Mouse (Mus musculus) kidney, adult 11 months (tissue): ENCODE measurements around the gene Vim.

ENCODE experiments used
- DNase-seq: peaks from one replicate; pipeline ENCODE4 v3.0.0; 2022

The Vim gene

DNA sequence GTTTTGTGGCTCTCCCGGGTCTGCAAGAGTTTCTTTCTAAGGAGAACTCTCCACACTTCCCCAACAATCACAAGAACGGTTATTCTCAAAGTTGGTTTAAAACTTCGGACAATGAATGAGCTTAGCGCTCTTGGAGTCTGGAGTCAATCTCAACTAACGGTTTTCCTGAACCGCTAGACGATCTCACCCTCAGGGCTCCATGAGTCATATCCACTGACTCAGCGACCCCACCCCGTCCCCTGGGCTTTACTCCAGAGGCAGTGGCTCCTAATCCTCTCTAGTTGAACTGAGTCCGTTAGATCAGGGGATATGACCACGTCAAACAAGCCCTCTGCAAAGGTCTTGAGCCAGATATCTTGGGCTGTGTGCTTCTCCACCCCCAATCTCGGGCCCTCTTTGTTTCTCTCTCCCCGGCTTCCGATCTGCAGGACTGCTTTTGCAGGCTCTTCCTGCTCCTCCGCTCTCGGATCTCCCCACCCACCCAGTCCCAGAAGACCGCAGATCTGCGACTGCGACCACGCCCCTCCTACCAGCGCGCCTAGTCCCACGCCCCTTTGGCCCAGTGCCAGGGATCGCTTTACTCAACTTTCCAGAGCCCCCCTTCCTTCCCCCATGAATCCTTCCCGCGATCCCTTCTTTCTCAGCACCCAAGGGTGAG, at the start of gene Vim:
TSS of gene Vim (plus strand) at position 520 of the 658 bp plus-strand sequence.
- DNase-seq = peak; percentile 48

DNA sequence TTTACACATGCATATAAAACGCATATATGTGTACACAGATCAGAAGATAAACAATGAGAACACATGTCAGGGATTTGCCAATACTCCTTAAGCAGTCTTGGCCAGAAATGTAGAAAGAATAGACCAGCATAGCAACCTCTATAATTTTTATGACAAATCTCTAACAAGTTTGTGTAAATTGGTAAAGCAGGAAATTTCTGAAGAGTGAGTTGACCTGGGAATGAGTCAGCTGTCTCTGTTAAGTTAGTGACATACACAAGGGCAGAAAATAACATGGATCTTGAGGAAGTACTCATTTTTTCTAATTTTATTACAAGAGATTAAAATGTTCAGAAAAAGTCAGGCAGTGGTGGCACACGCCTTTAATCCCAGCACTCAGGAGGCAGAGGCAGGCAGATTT, 47.5 kb upstream of the Vim start:
- DNase-seq = no peak

DNA sequence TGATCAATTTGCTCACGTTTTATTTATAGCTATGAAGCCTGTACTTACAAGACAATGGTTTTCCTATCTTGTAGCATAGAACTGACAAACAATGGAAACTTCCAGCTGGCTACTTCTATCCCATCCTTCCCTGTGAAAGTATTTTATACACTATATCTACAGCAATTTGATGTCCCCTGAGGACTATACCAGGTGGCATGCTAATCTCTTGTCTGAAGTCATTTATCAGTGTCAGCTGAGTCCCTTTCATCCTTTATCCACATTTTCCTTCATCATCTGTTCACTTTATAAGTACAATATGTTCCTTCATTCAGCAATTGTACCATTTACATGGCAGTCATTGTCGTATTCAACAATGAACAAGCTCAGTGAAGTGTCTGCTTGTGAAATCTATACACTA, 46.6 kb upstream of the Vim start:
- no peak for DNase-seq

DNA sequence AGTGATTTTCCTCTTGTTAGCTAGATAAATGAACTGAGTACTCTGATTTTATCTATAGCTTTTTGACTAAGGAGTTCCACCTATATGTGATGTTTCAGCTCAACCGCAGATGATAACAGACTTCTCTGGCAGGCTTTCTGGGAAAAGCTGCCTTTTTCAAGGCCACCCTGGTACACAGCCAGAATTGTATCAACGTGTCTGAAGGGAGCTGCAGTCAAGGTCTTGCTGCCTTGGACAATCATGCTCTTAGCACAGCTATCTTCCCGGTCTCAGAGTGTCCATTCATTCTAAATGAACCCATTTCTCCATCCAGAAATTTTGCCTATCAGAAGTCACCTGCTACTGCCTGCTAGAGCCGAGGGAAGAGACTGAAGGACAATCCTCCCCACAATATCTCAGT, 46.2 kb upstream of the Vim start:
- DNase-seq = no peak

DNA sequence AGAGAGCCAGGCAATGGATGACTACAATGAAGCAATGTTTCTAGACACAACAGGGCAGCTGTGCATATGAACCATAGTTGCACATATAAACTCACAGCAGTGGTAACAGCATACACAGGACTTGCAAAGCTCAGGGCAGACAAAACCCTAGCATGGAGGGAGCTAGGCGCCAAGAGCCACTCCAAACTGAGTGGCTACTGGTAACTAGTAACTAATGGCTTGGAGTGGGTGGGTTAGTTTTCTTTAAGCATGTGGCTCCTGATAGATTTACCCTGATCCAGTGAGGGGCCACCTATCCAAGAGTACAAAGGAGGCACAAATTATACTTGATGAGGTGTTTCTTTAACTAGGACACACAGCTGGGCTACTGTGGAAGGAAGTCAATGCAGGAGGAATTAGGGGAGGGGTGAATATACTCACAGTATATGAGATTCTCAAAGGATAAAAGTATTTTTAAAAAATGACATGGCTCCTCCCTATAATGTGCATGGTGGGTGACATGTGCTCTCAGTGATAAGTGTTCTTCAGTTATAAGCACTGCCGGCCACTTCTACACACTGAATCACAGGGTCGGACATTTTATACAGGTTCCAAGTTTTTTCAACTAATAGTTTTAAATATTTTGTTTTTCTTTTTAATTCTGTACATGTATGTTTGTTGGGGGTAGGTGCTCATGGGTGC, 44.3 kb upstream of the Vim start:
- DNase-seq = no peak

DNA sequence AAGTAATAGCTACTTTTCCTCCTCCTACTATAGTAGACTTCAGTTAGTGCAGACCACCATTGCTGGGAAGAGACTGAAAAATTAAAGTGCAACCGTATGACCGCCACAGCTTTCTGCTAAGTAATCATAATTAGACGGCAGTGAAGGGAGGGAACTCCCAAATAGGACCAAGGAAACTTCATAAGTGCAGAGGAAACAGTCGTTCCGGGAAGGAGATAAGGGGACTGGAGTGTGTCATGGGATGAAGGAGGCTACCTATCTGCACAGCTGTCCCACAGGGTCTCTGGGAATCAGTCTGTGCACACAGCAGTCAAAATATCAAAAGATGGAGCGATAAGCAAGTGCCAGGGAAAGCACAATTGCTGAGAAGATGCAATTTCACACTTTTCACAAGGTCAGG, 43.1 kb upstream of the Vim start:
- no peak for DNase-seq

DNA sequence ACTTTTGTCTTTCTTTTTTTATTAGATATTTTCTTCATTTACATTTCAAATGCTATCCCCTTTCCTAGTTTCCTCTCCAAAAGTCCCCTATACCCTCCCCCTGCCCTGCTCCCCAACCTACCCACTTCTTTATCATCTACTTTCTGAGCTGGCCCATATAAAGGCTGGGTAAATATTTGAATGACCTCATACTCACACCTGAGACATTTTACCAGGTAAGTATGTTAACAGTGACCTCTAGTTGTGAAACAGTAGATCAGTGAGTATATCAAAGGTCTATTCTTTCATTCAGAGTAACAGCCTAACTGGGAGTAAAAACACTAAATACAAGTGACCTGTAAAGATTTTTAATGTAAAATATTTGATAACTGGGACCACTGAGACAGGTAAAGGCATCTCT, 37.0 kb upstream of the Vim start:
- no peak for DNase-seq

DNA sequence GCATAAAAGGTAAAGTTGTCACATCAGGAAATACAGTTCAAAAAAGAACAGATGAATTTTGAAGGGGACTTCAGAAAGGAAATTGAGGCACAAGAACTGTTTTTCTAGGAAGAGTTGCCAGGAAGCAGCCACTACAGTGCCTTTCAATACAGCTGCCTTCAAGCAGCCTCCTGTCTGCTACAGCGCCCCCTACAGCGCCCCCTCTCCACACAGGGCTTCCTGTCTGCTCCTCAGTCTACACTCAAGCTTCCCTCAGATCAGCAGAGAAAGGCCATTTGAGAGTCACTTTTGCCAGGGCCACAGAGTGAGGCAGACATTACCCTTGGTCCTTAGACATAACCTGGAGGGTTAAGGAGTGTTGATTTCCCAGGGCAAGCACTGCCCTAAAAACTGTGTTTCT, 36.0 kb upstream of the Vim start:
- no peak for DNase-seq

DNA sequence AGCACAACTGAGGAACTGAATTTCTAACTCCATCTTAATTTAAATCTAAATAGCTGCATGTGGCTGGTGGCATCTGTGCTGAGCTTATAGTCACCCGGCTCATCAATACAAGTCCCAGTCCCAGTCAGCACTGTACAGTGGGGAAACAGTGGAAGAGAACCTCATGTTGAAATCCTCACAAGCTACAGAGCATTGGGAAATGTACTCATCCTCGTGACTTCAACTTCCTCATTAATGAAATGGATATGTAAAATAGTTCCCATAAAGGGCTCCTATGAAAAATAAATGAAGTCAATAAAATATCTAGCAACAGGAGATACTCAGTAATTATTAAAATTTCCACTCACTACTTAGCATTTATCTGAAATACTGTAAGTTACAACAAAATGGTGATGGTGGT, 35.5 kb upstream of the Vim start:
- no peak for DNase-seq

DNA sequence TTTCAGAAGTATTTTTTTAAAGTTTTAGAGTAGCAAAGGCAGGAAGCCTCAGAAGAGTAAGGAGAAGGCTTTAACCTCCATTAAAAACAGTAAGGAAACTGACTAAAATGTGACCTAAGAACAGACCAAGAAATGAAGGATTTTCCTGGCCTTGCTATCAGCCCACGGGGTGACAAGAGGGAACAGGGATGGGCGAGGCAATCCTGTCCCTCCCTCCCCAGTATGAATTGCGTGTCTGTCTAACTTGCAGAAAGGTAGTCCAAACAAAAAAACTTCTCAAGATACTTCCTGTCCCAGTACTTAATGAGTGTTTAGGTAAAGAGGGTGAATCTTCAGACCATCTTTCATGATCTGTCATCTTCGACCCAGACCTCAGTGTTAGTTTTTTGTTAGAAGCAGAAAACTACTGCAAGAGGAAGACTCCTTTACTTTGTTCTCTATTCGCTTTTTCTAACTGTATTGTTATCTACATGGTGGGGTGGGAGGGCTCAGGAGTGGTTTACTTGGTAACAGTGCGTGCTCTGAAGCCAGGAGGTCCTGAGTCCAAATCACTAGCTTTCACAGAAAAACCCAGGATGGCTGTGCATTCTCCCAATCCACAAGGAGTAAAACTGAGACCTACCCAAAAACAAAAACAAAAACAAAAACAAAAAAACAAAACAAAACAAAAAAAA, 34.9 kb upstream of the Vim start:
- DNase-seq = no peak

DNA sequence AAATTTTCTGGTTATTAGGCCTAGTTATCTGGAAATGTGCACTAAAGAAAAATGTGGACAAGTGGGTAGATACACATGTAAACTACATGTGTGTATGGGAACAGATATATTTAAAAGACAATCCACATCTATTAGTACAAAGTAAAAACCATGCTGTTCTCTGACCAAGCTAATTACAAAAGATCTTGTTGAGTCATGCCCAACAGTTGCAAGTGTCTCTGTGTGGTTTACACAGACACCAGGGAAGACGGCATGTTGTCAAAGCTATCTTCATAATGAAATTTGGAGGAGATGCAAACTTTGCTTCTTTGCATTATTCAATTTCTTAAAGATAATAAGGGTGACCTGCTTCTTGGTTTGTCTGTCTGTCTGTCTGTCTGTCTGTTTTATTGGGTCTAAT, 33.9 kb upstream of the Vim start:
- no peak for DNase-seq

DNA sequence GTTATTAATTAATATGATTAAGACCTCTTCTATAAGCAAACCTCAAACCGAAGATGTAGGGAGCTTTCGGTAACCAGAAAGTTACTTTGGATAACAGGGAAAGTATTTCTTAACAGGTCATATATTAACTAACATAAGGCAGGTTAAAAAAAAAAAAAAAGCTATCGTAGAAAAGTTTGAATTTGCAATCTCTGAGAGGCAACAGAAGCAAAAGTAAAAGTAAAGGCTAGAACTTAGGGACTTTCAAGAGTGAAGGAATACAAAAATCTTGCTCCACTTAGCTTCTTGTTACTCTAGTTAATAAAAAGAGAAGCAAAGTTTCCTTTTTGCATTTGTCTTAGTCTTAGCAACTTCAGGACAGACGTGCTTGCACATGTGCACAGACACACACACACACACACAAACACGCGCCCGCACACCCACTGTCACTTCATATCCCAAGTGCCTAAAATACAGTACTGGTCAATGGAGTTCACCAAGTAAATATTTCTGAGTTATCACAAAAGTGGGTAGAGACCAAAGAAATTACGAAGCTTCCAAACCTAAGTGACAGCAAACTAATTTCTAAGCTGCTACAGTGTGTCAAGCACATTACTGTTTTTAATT, 30.1 kb upstream of the Vim start:
- DNase-seq = no peak

DNA sequence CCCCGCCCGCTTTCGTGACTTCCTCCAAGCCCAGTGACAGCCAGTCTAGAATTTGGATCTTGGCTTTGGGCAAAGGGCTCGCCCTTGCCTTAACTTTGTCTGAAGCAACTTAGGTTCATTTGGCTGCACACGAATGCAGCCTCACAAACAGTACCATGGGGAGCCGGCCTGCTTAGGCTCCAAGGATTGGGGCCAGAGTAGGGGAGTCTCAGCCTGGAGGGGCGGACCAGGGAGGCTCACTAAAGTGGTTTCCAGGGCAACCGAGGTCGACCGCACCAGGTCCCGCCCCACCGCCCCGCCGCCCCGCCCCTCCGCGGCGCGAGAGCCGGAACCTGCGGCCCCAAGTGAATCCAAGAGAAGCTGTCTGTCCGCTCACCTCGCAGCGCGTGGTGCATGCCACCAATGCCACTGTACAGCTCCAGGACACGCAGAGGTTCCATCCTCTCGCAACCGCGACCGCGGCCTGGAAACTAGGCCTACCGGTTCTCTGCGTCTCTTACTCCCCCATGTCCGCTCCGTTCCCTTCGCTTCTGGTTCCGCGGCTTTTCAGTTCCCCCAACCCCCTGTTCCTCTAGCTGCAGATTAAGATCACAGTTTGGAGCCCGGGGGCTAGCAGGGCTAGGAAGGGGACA, 29.4 kb upstream of the Vim start, which contains the start of gene Trdmt1:
TSS of gene Trdmt1 (minus strand) at position 476 of the 632 bp plus-strand sequence.
- DNase-seq = peak; percentile 78

DNA sequence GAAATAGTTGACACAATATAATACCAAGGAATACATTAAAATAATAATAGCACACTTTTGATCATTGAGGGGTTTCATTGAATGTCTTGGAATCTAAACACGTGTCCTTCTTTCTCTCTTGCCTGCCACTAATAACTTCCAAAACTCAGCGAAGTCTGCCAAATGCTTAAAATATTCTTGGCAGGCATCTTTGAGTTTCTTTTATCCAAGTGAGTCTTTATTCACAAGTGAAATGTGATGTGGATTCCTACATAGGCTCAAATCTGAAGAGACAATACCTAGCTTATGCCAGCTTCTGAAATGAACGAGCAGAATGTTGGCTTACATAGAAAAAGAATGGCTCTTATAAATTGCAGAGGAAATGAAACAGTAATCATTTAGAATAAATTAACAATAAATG, 25.0 kb upstream of the Vim start:
- DNase-seq = no peak

DNA sequence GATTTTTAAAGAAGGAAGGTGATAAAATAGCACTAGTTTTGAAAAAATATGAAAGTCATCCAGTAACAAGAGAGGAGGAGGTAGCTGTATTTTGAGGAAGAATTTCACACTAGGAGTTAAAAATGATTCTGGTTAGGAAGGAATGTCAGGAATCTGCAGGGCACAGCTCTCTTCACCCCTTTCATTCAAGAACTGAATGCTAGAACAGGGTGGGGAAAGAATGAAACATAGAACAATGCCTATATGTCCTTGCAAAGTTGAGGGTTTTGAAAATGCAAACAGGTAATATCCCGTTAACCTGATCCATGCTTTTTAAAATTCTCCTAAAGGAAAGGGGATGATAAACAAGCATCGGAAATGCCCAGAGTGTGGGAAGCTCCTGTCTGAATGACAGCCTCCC, 19.8 kb upstream of the Vim start:
- no peak for DNase-seq

DNA sequence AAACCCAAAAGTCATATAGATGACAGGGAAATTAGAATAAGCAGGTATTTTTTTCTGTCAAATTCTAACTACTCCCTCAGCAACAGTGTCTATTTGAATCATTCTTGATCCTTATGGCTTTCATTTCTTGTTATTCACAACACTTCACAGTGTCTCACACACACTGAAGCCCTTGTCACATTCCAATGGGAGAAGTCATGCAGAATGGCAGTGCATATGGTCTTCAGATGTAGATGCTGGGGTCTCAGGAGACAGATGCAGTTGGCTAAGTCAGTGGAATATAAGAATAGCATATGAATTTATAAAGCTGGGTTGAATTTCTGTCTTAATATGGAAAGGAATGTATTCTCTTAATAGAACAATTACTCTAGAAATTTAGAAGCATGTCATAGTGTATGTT, 17.5 kb upstream of the Vim start:
- DNase-seq = no peak

DNA sequence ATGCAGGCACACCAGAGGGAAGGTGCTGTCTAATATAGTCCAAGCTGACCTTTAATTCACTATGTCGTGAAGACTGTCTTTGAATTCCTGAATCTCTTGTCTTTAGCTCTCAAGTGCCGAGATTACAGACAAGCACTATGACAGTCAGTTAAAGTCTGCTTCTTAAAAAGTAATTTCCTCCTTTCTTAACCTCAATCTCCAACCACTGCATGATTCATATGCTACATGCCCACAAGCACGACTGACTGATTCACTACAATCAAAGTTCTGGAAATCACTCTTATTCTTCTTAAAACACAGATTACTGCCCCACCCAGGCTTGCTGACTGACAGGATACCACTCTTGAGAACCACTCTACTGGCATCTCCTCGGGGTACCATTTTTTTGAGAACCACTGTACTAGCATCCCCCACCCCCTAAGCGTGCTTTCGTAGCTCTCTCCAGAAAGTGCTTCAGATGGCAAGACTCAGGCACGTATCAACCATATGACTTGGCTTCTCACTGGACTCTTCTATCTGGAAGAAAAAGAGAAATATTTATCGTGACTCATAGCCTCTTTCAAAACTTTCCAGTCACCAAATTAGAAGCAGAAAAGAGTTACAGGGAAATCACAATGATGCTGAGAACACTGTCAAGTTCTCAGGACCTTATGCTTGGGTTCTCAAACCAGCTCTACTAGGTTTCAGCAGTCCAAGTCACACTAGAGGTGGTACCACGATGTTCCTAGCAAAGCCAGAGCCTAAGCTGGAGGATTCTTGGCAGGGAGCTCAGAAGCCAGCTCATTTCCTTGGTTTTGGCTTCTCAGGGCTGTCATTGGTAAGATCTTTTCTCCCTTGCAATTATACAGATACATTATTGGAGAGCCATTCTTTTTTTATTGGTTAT, 16.3 kb upstream of the Vim start:
- DNase-seq = no peak

DNA sequence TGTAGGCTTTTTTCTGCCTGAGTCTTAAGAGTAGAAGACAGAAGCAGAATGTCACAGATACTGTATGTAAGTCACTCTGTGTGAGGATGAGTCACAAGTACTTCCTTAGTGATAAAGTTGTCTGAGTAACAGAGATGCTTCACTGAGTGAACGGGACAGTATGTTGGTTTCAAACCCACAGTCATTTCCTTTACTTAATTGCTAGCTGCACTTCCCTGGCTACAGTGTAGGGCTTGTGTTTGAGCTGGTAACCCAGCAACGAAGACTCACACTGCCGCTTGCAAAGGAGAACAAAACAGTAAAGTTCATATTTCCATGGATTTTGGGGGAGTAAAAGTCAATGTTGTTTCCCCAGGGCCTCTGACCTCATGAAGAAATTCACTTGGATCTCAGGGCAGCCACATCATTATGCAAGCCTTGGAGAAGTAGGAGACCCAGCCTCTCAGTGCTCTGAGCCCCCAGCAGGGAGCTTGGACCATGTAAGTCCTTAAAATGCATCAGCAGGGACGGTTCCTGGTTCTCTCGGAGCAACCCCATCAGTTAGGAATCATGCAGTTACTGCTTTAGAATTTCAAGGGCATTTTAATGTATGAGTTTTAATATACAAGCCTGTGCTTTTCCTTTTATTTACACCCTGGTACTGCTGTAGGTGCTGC, 15.0 kb upstream of the Vim start:
- no peak for DNase-seq

DNA sequence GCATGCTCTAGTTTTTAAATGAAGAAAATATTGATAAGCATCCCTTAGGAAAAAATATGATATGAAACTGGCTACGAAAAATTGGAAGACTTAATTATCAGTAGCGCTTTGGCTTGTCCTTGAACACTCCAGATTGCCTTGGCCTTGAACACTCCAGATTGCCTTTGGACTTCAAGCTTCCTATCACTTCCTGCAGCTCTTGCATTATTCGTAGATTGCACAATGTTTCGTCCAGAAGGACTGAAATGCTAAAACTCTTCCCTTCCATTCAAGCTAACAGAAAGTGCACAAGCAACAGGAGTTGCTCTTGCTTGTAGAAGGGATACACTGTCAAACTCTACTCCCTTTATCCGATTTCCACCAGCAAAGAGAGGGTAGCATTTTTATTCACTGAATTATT, 14.4 kb upstream of the Vim start:
- no peak for DNase-seq

DNA sequence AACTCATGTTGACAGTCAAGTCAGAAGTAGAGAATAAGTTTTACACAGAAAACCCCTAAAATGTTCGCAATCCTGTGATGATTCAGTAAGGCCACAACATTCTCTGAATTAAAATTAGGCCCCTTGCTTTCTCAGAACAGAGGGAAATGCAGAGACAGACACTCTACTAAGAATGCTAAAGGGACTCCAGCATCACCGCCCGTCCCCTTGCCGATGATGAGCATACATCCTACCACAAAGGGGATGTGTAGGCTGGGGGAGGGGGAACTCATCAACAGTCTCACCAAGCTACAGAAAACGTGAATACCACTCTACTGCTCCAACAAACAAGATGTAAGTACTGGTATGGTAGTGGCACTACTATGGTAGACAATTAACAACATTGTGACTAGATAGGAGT, 14.0 kb upstream of the Vim start:
- no peak for DNase-seq

DNA sequence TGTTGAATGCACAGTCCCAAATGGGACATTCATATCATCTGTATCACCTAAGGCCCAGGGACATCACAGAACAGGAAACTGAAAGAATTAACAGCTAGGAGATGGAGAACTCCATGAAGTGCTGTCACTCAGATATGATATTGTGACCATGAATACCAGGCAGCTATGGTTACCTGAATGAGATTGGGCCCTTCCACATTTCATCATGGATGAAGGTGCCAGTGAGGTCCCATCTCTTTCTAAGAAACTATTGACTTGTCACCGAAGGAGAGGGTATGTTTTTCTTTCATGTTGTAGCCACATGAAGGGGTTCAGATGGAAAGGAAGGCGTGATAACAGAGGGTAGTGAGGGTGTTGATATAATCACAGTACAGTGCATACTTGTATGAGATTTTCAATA, 13.3 kb upstream of the Vim start:
- no peak for DNase-seq

DNA sequence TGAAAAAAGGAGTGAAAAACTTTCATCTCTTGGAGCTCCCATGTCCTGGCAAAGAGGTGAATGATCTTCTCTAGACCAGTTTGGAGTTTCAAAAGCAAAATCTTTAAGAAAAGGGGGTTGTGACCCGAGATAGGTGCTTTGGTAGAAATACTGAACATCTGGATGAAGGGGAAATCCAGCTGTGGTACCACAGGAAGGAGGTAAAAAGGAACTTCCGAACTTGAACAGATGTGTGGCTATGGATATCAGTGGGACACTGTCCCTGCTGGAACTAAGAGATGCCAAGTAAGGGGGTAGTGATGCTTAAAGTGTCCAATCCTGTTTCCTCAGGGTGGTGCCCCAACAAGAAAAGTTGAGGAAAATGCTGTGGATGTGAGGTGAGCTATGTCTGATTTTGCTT, 3.6 kb upstream of the Vim start:
- no peak for DNase-seq
